Mouse (Mus musculus) hindlimb bud, embryonic 11.5 days (tissue): ENCODE results near the gene Cela3a.
A peak's percentile ranks its signal among the peaks of the same experiment; 100 is the strongest.
"Not testable (repeated sequence)": the region's sequence is repeated elsewhere in the genome, so short reads cannot be mapped to it uniquely, and the experiment has no call there.

Experiments
- DNase-seq: peaks from one replicate; pipeline ENCODE4 v3.0.0-alpha.2; 2012; ENCODE audit warnings: low read depth, low spot score; ENCODE audit errors: extremely low spot score

Cela3a gene

GRCm38 (mm10) chr4:137417712-137418564, 8.3 kb upstream of the Cela3a start:
- DNase-seq, result no peak

- no peak for DNase-seq
Measured at GRCm38 (mm10) chr4:137414936-137415335, 5.3 kb upstream of the Cela3a start.

GRCm38 (mm10) chr4:137412185-137412709, 2.7 kb upstream of the Cela3a start:
- not testable (repeated sequence) for DNase-seq

GRCm38 (mm10) chr4:137405571-137405970, 4.0 kb downstream of the Cela3a start:
- no peak for DNase-seq

- DNase-seq, result no peak
Measured at GRCm38 (mm10) chr4:137396641-137397525, 12.7 kb downstream of the Cela3a start.

GRCm38 (mm10) chr4:137393378-137394135, 16.0 kb downstream of the Cela3a start:
- DNase-seq, result no peak

GRCm38 (mm10) chr4:137392874-137393273, 16.7 kb downstream of the Cela3a start:
- no peak for DNase-seq

- DNase-seq, result no peak
Measured at GRCm38 (mm10) chr4:137391287-137391686, 18.3 kb downstream of the Cela3a start.

GRCm38 (mm10) chr4:137390196-137390595, 19.4 kb downstream of the Cela3a start:
- DNase-seq, result no peak

- no peak for DNase-seq
Measured at GRCm38 (mm10) chr4:137388983-137389382, 20.6 kb downstream of the Cela3a start.

GRCm38 (mm10) chr4:137388059-137388794, 21.4 kb downstream of the Cela3a start:
- peak; percentile 68 for DNase-seq

GRCm38 (mm10) chr4:137387482-137388058, 22.0 kb downstream of the Cela3a start:
- DNase-seq, result no peak

GRCm38 (mm10) chr4:137380702-137381605, 28.6 kb downstream of the Cela3a start:
- DNase-seq, result no peak

- no peak for DNase-seq
Measured at GRCm38 (mm10) chr4:137379713-137380255, 29.8 kb downstream of the Cela3a start.

- DNase-seq, result no peak
Measured at GRCm38 (mm10) chr4:137379085-137379484, 30.5 kb downstream of the Cela3a start.

- DNase-seq, result no peak
Measured at GRCm38 (mm10) chr4:137377526-137378304, 31.9 kb downstream of the Cela3a start.

- no peak for DNase-seq
Measured at GRCm38 (mm10) chr4:137376778-137377177, 32.8 kb downstream of the Cela3a start.
